Mouse (Mus musculus): ENCODE results near the gene Jarid2. TPM values are rescaled to one million over a fixed set of nuclear protein-coding genes. Genes with fewer than 3 reads are reported as not detected.

Jarid2 gene
- polyA plus RNA-seq, 1 experiment, result 3.1 TPM

DNA sequence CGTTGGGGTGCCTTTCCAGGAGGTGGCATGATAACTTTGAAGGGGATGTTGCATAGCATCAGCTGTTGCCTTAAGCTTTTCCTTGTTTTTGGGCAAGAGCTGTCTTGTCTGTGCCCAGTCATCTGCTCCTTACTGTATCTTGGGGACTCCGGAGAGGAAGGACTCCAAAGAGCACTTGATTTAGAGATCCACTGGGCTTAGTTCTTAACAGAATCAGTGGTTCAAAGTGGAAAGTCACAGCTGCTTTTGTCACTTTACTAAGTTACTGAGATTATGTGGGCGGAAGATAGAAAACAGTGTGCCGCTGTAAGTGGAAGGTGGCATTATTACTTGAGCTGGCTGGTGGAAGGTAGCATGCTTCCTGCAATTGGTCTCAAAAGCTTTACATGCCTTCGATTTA, 5.2 kb downstream of the Jarid2 start:
- Histone ChIP-seq H3K79me2 (ENCODE audit: control insufficient read depth, insufficient read depth) (peaks cover 81% of the 10 kb centered on the region), H3K27me3 (ENCODE audit: control insufficient read depth, insufficient read depth, insufficient read length) (no peaks in the 10 kb centered on the region), H3K79me3 (ENCODE audit: low read depth) (peaks cover 58% of the 10 kb centered on the region), H3K4me3 (ENCODE audit: insufficient read depth, poor library complexity, severe bottlenecking) (peak overlapping the region; percentile 60), H3K36me3 (ENCODE audit: control insufficient read depth, insufficient read depth) (no peaks in the 10 kb centered on the region), H3ac (ENCODE audit: control insufficient read depth, insufficient read length, low read depth) (no peak overlapping the region)
- TF ChIP-seq MYOD1 (IDR thresholded peaks at IDR 0.05; ENCODE audit: control insufficient read depth, insufficient read length, low read depth) (no peak), FOSL1 (IDR thresholded peaks at IDR 0.05; ENCODE audit: insufficient read depth, low read length, poor library complexity, severe bottlenecking) (no peak), MAX (IDR thresholded peaks at IDR 0.05) (no peak), USF1 (IDR thresholded peaks at IDR 0.05; ENCODE audit: low read depth) (no peak), CTCF (IDR thresholded peaks at IDR 0.05; ENCODE audit: control insufficient read depth, insufficient read depth, insufficient read length) (no peak), MYOG (IDR thresholded peaks at IDR 0.05; ENCODE audit: control insufficient read depth, extremely low read depth, insufficient read length) (no peak), CEBPB (IDR thresholded peaks at IDR 0.05; ENCODE audit: low read depth) (no peak)

GRCm38 (mm10) chr13:44735088-44735690, 5.9 kb downstream of the Jarid2 start:
- Histone ChIP-seq H3K79me3 (ENCODE audit: low read depth) (peaks cover 62% of the 10 kb centered on the region), H3K79me2 (ENCODE audit: control insufficient read depth, insufficient read depth) (peaks cover 87% of the 10 kb centered on the region), H3K36me3 (ENCODE audit: control insufficient read depth, insufficient read depth) (no peaks in the 10 kb centered on the region), H3K27me3 (ENCODE audit: control insufficient read depth, insufficient read depth, insufficient read length) (no peaks in the 10 kb centered on the region), H3ac (ENCODE audit: control insufficient read depth, insufficient read length, low read depth) (no peak overlapping the region), H3K4me3 (ENCODE audit: insufficient read depth, poor library complexity, severe bottlenecking) (no peak overlapping the region)
- TF ChIP-seq USF1 (IDR thresholded peaks at IDR 0.05; ENCODE audit: low read depth) (no peak), CTCF (IDR thresholded peaks at IDR 0.05; ENCODE audit: control insufficient read depth, insufficient read depth, insufficient read length) (no peak), MAX (IDR thresholded peaks at IDR 0.05) (no peak), MYOD1 (IDR thresholded peaks at IDR 0.05; ENCODE audit: control insufficient read depth, insufficient read length, low read depth) (no peak), FOSL1 (IDR thresholded peaks at IDR 0.05; ENCODE audit: insufficient read depth, low read length, poor library complexity, severe bottlenecking) (no peak), MYOG (IDR thresholded peaks at IDR 0.05; ENCODE audit: control insufficient read depth, extremely low read depth, insufficient read length) (no peak), CEBPB (IDR thresholded peaks at IDR 0.05; ENCODE audit: low read depth) (no peak)

DNA sequence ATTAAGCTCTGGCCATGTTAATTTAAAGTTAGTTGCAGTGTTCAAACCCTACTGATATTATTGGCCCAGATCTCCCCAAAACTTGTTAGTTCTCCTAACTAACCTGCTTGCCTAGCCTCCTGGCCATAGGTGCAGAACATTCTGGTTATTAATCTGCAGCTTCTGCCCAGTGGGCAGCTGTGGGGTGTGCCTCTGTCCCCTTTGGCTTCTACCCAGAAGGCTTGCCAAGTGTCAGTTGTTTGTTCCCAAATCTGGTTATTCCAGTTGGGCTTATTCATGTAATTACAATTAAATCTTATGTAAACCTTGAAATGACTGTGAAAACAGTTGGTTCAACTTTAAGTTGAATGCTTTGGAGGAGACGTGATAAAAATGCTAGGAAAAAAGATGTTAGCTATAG, 8.0 kb downstream of the Jarid2 start:
- H3K27me3 ChIP-seq (ENCODE audit: control insufficient read depth, insufficient read depth, insufficient read length), result no peaks in the 10 kb centered on the region
- peaks cover 97% of the 10 kb centered on the region for H3K79me2 ChIP-seq (ENCODE audit: control insufficient read depth, insufficient read depth)
- peaks cover 65% of the 10 kb centered on the region for H3K79me3 ChIP-seq (ENCODE audit: low read depth)
- no peak overlapping the region for H3K4me3 ChIP-seq (ENCODE audit: insufficient read depth, poor library complexity, severe bottlenecking)
- TF ChIP-seq MYOG (IDR thresholded peaks at IDR 0.05; ENCODE audit: control insufficient read depth, extremely low read depth, insufficient read length) (no peak), CEBPB (IDR thresholded peaks at IDR 0.05; ENCODE audit: low read depth) (no peak), FOSL1 (IDR thresholded peaks at IDR 0.05; ENCODE audit: insufficient read depth, low read length, poor library complexity, severe bottlenecking) (no peak), MAX (IDR thresholded peaks at IDR 0.05) (no peak)
- no peak overlapping the region for H3ac ChIP-seq (ENCODE audit: control insufficient read depth, insufficient read length, low read depth)
- no peaks in the 10 kb centered on the region for H3K36me3 ChIP-seq (ENCODE audit: control insufficient read depth, insufficient read depth)

DNA sequence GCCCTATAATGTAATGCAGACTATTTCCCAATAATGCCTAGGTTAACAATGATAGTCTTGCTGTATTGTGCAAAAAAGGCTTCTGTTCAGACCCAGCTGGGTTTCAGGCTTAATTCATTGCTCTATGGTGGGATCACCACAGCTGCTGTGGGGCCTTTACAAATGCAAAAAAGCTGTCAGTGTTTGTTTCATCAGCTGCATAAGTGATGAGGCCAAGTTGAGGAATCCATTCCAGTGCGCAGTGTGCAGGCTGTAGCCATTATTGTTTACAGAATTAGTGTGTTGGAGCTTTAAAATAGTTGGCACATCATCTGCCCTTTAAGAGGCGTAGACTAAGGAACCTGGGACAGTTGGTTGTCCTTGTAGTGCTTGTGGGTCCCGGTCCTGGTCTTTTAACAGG, 22.5 kb downstream of the Jarid2 start:
- Histone ChIP-seq H3K79me3 (ENCODE audit: low read depth) (peaks cover 22% of the 10 kb centered on the region), H3K36me3 (ENCODE audit: control insufficient read depth, insufficient read depth) (no peaks in the 10 kb centered on the region), H3K27me3 (ENCODE audit: control insufficient read depth, insufficient read depth, insufficient read length) (no peaks in the 10 kb centered on the region), H3K79me2 (ENCODE audit: control insufficient read depth, insufficient read depth) (peaks cover 85% of the 10 kb centered on the region), H3ac (ENCODE audit: control insufficient read depth, insufficient read length, low read depth) (no peak overlapping the region), H3K4me3 (ENCODE audit: insufficient read depth, poor library complexity, severe bottlenecking) (no peak overlapping the region)
- TF ChIP-seq MYOD1 (IDR thresholded peaks at IDR 0.05; ENCODE audit: control insufficient read depth, insufficient read length, low read depth) (no peak), MYOG (IDR thresholded peaks at IDR 0.05; ENCODE audit: control insufficient read depth, extremely low read depth, insufficient read length) (no peak), CEBPB (IDR thresholded peaks at IDR 0.05; ENCODE audit: low read depth) (no peak), FOSL1 (IDR thresholded peaks at IDR 0.05; ENCODE audit: insufficient read depth, low read length, poor library complexity, severe bottlenecking) (no peak), MAX (IDR thresholded peaks at IDR 0.05) (no peak), CTCF (IDR thresholded peaks at IDR 0.05; ENCODE audit: control insufficient read depth, insufficient read depth, insufficient read length) (no peak), USF1 (IDR thresholded peaks at IDR 0.05; ENCODE audit: low read depth) (no peak)

DNA sequence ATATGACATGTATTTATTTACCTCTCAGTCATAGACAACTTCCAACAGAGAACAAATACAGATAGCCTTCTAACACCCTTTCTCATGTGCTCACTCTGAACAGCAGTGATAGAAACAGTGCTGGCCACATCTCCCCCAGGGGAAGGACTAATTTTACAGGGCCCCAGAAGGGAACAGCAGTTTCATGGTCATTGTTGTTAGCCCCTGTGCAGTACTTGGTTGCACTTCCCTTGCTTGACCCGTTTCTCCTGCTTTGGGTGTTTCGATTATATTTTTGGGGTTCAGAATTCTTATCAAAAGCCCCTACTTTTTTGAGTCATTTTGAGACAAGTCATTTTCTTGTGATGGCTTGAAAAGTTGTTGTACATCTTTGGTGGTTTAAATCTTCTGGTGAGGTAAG, 23.9 kb downstream of the Jarid2 start:
- H3K79me2 ChIP-seq (ENCODE audit: control insufficient read depth, insufficient read depth), result peaks cover 86% of the 10 kb centered on the region
- no peaks in the 10 kb centered on the region for H3K27me3 ChIP-seq (ENCODE audit: control insufficient read depth, insufficient read depth, insufficient read length)
- no peak overlapping the region for H3ac ChIP-seq (ENCODE audit: control insufficient read depth, insufficient read length, low read depth)
- peaks cover 15% of the 10 kb centered on the region for H3K79me3 ChIP-seq (ENCODE audit: low read depth)
- TF ChIP-seq USF1 (IDR thresholded peaks at IDR 0.05; ENCODE audit: low read depth) (no peak), CEBPB (IDR thresholded peaks at IDR 0.05; ENCODE audit: low read depth) (no peak), FOSL1 (IDR thresholded peaks at IDR 0.05; ENCODE audit: insufficient read depth, low read length, poor library complexity, severe bottlenecking) (no peak), MYOG (IDR thresholded peaks at IDR 0.05; ENCODE audit: control insufficient read depth, extremely low read depth, insufficient read length) (no peak), MYOD1 (IDR thresholded peaks at IDR 0.05; ENCODE audit: control insufficient read depth, insufficient read length, low read depth) (no peak), CTCF (IDR thresholded peaks at IDR 0.05; ENCODE audit: control insufficient read depth, insufficient read depth, insufficient read length) (no peak), MAX (IDR thresholded peaks at IDR 0.05) (no peak)
- H3K4me3 ChIP-seq (ENCODE audit: insufficient read depth, poor library complexity, severe bottlenecking), result no peak overlapping the region
- H3K36me3 ChIP-seq (ENCODE audit: control insufficient read depth, insufficient read depth), result no peaks in the 10 kb centered on the region

DNA sequence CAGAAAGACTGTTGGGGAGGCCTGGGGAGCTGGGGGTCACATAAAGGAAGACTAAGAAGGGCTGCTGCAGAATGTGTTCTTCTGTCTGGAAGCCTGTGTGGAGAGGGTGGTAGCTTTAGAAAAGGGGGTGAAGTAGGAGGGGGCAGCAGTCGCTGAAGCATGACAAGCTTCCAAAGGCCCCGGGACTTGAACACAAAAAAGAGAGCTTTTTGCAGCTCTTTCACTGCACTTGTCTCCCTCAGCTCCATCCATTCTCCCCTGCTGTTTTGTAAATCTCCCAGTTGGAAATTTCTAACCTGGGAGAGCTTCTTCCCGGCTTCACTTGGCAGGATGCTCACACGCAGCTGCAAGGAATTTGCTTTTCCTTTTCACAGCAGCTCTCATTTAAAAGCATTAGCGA, 26.2 kb downstream of the Jarid2 start:
- H3K27me3 ChIP-seq (ENCODE audit: control insufficient read depth, insufficient read depth, insufficient read length), result no peaks in the 10 kb centered on the region
- TF ChIP-seq FOSL1 (IDR thresholded peaks at IDR 0.05; ENCODE audit: insufficient read depth, low read length, poor library complexity, severe bottlenecking) (no peak), MYOD1 (IDR thresholded peaks at IDR 0.05; ENCODE audit: control insufficient read depth, insufficient read length, low read depth) (no peak), CEBPB (IDR thresholded peaks at IDR 0.05; ENCODE audit: low read depth) (no peak), MYOG (IDR thresholded peaks at IDR 0.05; ENCODE audit: control insufficient read depth, extremely low read depth, insufficient read length) (no peak), CTCF (IDR thresholded peaks at IDR 0.05; ENCODE audit: control insufficient read depth, insufficient read depth, insufficient read length) (no peak), MAX (IDR thresholded peaks at IDR 0.05) (no peak), USF1 (IDR thresholded peaks at IDR 0.05; ENCODE audit: low read depth) (no peak)
- no peaks in the 10 kb centered on the region for H3K36me3 ChIP-seq (ENCODE audit: control insufficient read depth, insufficient read depth)
- H3ac ChIP-seq (ENCODE audit: control insufficient read depth, insufficient read length, low read depth), result no peak overlapping the region
- no peak overlapping the region for H3K4me3 ChIP-seq (ENCODE audit: insufficient read depth, poor library complexity, severe bottlenecking)
- H3K79me3 ChIP-seq (ENCODE audit: low read depth), result peaks cover 14% of the 10 kb centered on the region
- peaks cover 77% of the 10 kb centered on the region for H3K79me2 ChIP-seq (ENCODE audit: control insufficient read depth, insufficient read depth)
